Mouse (Mus musculus) bone marrow, adult 2 months (tissue): ENCODE results near the gene Tmem208. TPM values are rescaled to one million over a fixed set of nuclear protein-coding genes. Genes with fewer than 3 reads are reported as not detected.
A peak's percentile ranks its signal among the peaks of the same experiment; 100 is the strongest.

Source experiments
- H3K27ac ChIP-seq: fragments of 200-500 bp; 2 replicates; pipeline ENCODE4 v1.5.1; 2012; ENCODE audit warnings: low read depth, mild to moderate bottlenecking, control low read depth, inconsistent platforms, low read length; ENCODE audit not compliant: control insufficient read depth, poor library complexity, insufficient read depth
- H3K4me1 ChIP-seq: fragments of 200-500 bp; 2 replicates; pipeline ENCODE4 v1.6.1; 2011; ENCODE audit warnings: low read length; ENCODE audit not compliant: control insufficient read depth, insufficient read depth
- H3K4me3 ChIP-seq: fragments of 200-500 bp; replicated peaks from 2 replicates; pipeline ENCODE3; 2011; ENCODE audit warnings: mild to moderate bottlenecking, low read depth, low read length, control low read depth; ENCODE audit not compliant: control insufficient read depth
- CTCF ChIP-seq: fragments of 200-500 bp; IDR thresholded peaks from 2 replicates; pipeline ENCODE4 v1.5.1; 2011; ENCODE audit warnings: low read length, control low read depth; ENCODE audit not compliant: control insufficient read depth, insufficient read depth
- POLR2A ChIP-seq: fragments of 200-500 bp; IDR thresholded peaks from 2 replicates; pipeline ENCODE4 v1.6.1; 2011; ENCODE audit warnings: low read depth, mild to moderate bottlenecking, control low read depth, low read length, borderline replicate concordance; ENCODE audit not compliant: control insufficient read depth
- WGBS: fragments of 180-500 bp; shearing (Covaris S2); methylation state at CpG from one replicate; pipeline ENCODE4 v1.1.7; 2018; 5-methylcytosine and 5-hydroxymethylcytosine counted together
- polyA plus RNA-seq: library from polyadenylated mRNA; stranded (reverse); fragments of >200 nt; gene quantifications from 2 replicates; pipeline ENCODE4 v1.2.4, GENCODE M21; 2011; ENCODE audit warnings: low replicate concordance; ENCODE audit not compliant: missing spikeins, insufficient read depth, insufficient read length

Gene Tmem208
- polyA plus RNA-seq, 1 experiment: 140 TPM

DNA sequence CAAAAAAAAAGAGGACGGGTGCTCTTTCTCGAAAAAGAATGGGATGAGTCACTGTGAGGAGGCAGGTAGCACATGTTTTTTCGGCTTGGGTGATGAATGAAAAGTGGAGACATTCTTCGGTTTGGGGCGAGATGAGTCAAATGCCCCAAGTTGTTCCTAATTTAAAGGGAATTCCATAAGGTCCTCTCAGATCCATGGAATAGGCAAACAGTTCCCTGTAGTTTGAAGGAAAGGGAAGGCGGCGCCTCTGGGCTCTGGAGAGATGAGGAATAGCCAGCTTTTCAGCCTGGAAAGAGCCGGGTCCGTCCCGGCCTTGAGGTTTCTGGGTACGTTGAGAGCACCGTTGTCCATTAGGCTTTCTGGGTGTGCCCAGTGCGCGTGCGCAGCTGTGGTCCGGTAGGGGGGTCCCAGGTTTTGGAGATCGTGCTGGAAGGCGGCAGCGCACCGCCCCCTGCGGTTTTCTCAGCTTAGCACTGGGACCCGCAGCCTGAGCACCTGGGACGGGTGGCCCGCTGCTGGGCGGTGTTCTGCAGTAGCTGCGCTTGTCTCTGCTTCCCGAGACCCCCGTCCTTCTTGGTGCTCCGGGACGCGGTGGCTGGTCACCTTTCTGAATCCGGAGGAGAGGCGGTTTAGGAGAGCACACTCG, 22.4 kb downstream of the Tmem208 start, which contains the start of gene Slc9a5:
Slc9a5 (plus strand) TSS at position 394 of the 646 bp plus-strand sequence.
- Histone ChIP-seq H3K4me1 (no peaks in the 10 kb centered on the region; the same call in 1 of the 2 replicates), H3K27ac (peak within 1 kb of the TSS; percentile 83), H3K4me3 (peak within 1 kb of the TSS; percentile 91)
- under 1% methylated on average over 34 of the region's 34 CpGs for WGBS
- TF ChIP-seq CTCF: no peak
- TF ChIP-seq POLR2A: no peak

DNA sequence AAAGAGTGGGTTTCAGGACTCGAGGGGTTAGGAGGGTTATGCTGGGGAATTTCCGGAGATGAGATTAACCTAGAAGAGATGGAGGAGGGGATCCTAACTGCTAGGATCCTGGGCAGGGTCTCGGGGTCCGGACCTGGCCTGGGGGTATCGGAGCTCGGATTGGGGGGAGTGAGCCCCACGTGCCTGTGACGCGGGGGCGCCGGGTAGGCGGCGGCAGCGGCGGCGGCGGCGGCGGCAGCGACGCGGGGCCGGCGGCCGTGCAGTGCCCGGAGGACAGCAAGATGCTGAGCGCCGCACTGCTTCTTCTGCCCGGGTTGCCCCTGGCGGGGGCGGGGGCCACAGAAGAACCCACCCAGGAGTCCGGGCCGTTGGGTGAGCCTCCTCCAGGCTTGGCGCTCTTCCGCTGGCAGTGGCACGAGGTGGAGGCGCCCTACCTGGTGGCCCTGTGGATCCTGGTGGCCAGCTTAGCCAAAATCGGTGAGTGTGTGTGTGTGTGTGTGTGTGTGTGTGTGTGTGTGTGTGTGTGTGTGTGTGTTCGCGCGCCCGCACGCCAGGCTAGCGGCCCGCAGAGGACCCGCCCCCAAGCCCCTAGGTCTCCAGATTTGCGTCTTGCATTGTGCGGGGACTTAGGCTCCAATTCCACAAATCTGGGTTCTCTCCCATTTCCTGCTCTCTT, 23.1 kb downstream of the Tmem208 start:
- Histone ChIP-seq H3K27ac (no peak overlapping the region), H3K4me1 (no peaks in the 10 kb centered on the region; the same call in 1 of the 2 replicates), H3K4me3 (peak overlapping the region; percentile 46)
- TF ChIP-seq CTCF: no peak
- no peak for TF ChIP-seq POLR2A
- WGBS: 1% methylated on average over 43 of the region's 48 CpGs

DNA sequence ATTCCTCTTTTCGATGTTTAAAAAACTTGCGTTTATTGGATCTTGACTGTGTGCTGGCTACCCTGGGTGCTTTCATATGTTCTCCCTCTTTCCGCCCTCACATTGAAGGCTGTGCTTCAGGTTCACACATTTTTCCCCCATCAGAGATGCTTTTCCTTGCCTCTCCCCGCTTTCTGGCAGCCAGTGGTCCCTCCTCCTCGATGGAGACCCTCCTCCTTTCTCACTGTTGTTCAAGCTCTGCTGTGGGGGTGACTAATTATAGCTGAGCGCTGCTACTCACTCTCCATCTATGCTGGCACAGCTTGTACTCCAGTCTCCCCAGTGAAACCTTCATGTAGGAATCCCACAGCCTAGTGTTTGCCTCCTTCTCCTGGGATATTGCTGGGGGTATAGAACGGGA, 24.0 kb downstream of the Tmem208 start:
- Histone ChIP-seq H3K27ac (no peak overlapping the region), H3K4me1 (peaks cover 2% of the 10 kb centered on the region; the same call in 1 of the 2 replicates), H3K4me3 (no peak overlapping the region)
- 71% methylated on average over 7 of the region's 7 CpGs for WGBS
- TF ChIP-seq CTCF (no peak), POLR2A (no peak)

DNA sequence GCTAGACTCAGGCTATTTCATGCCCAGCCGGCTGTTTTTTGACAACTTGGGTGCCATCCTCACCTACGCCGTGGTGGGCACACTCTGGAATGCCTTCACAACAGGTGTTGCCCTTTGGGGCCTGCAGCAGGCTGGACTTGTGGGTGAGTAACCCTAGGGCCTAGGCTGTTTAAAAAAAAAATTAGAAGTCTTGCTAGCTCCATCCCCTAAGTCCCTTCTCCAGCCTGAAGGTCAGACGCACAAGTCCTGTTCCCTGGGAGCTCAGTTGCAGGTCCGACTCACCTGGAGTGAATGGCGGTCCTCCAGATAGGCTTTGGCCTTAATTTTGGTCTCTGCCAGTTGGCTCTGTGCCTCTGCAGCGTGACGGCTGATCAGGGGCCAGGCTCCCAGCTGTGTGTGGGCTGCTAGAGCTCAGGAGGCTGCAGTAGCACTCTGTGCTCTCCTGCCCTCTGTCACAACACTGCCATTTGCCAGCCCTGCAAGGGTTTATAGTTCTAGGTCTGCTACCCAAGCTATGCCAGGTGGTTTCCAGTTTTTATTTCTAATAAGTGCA, 27.5 kb downstream of the Tmem208 start:
- WGBS: 83% methylated on average over 8 of the region's 8 CpGs
- no peak for TF ChIP-seq CTCF
- TF ChIP-seq POLR2A: no peak
- H3K4me1 ChIP-seq: peaks cover 5% of the 10 kb centered on the region; the same call in 1 of the 2 replicates
- no peak overlapping the region for H3K27ac ChIP-seq
- H3K4me3 ChIP-seq: no peak overlapping the region

DNA sequence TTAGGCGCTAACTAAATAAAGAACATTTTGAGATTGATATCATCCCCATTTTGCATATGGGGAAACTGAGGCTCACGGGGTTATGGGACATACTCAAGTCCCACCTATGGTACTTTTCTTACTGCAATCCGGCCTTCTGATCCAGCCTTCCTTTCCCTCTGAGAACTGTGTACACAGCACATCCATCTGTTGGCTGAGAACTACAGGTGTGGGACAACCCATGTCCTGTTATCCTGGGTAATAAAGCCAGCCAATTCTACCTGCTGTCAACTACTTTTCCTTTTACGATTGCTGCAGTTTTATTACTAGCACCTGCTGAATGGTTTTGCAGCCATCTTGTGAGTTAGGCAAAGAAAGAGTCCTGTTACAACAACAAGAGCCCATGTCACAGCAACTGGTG, 28.4 kb downstream of the Tmem208 start:
- 90% methylated on average over 4 of the region's 4 CpGs for WGBS

DNA sequence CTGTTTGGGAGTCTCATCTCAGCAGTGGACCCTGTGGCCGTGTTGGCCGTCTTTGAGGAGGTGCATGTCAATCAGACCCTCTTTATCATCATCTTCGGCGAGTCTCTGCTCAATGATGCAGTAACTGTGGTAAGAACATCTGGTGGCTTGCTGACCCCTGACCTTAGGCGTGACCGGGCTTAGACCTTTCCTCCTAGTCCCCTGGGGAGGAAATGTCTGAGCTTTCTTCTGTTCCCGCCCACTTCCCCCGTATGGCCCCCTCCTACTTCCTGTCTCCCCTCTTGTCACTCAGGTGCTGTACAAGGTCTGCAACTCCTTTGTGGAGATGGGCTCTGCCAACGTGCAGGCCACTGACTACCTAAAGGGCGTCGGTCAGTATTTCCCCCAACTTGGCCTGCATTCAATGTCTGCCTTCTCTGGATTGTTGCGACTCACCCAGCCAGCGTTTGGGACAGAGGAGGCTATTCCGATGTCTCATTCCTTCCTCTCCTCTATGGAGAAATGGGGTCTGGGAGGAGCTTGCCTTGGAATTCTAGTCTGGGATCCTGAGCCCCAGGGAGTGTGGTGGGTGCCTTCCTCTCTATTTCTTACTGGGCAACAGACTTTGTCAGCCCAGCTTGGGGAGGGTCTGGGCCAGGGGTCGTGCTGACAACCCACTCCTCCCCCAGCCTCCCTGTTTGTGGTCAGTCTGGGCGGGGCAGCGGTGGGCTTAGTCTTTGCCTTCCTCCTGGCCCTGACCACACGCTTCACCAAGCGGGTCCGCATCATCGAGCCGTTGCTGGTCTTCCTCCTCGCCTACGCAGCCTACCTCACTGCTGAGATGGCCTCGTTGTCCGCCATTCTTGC, 29.2 kb downstream of the Tmem208 start:
- Histone ChIP-seq H3K4me3 (no peak overlapping the region), H3K27ac (no peak overlapping the region), H3K4me1 (peaks cover 5% of the 10 kb centered on the region; the same call in 1 of the 2 replicates)
- no peak for TF ChIP-seq POLR2A
- TF ChIP-seq CTCF: no peak
- WGBS: 62% methylated on average over 26 of the region's 26 CpGs

More for the DNA sequence above, 28.4 kb downstream of the Tmem208 start:
- Histone ChIP-seq H3K4me3 (no peak overlapping the region), H3K27ac (0 out of 2 replicates have a peak overlapping the region, but pooled peaks have one; percentile 19), H3K4me1 (peaks cover 5% of the 10 kb centered on the region; the same call in 1 of the 2 replicates)
- TF ChIP-seq POLR2A (no peak), CTCF (no peak)

DNA sequence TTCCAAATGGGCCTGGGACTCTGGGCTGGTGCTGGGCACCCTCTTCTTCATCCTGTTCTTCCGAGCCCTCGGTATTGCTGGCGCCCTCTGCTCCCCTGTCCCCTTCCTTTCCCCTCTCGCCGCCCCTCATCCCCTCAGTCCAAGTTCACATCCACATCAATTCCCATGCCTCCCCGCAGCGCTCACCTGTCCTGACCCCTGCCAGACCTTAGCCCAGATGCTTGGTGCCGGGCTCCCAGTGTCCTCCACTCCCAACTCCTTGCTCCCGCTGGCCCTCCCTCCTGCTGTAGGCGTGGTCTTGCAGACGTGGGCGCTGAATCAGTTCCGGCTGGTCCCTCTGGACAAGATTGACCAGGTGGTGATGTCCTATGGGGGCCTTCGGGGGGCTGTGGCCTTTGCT, 30.5 kb downstream of the Tmem208 start:
- WGBS: 87% methylated on average over 14 of the region's 14 CpGs
- TF ChIP-seq CTCF: no peak
- no peak for TF ChIP-seq POLR2A
- Histone ChIP-seq H3K4me3 (no peak overlapping the region), H3K27ac (no peak overlapping the region), H3K4me1 (peaks cover 5% of the 10 kb centered on the region; the same call in 1 of the 2 replicates)

DNA sequence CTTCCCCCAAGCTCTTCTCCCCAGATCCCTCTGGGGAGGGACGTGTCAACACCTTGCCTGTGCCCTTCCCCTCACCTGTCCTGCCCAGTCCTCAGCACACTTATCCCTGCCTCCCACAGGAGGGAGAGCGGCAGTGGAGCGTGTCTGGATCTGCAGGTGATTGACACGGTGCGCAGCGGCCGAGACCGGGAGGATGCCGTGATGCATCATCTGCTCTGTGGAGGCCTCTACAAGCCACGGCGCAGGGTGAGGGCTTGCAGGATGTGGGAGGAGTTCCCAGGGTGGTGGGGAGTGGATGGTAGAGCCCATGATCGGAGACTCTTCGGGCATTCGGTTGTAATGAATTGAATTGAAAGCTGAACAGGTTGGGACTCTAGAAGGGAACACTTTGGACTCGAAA, 33.1 kb downstream of the Tmem208 start:
- WGBS: 81% methylated on average over 15 of the region's 15 CpGs
- Histone ChIP-seq H3K4me1 (peaks cover 5% of the 10 kb centered on the region), H3K4me3 (no peak overlapping the region), H3K27ac (no peak overlapping the region)
- no peak for TF ChIP-seq CTCF
- no peak for TF ChIP-seq POLR2A
